Mouse (Mus musculus): Measurements from ENCODE around the gene Usp50. TPM values are rescaled to one million over a fixed set of nuclear protein-coding genes. Genes with fewer than 3 reads are reported as not detected.

The Usp50 gene
- total RNA-seq, 2 experiments from 2014 or later, result 0.12 to 0.54 TPM

GRCm38 (mm10) chr2:126668621-126669252, 114.5 kb downstream of the Usp50 start:
- ATAC-seq (replicated peaks; ENCODE audit: poor library complexity), result no peak

- no peak for ATAC-seq (replicated peaks; ENCODE audit: poor library complexity)
Observed at GRCm38 (mm10) chr2:126665984-126666383, 117.3 kb downstream of the Usp50 start.

GRCm38 (mm10) chr2:126663481-126663880, 119.8 kb downstream of the Usp50 start:
- ATAC-seq (replicated peaks; ENCODE audit: poor library complexity), result peak; percentile 88

Other genes starting within 250 kb of the Usp50 start
- gene Slc27a2, start 231.1 kb downstream of the Usp50 start, total RNA-seq (2015), result 0.10 TPM in 1 of 2 replicates, not detected in the other
- 0.04 and 0.54 TPM in 2 replicates for gene Slc27a2, start 231.1 kb downstream of the Usp50 start, total RNA-seq (2017)
- gene Hdc, start 164.2 kb downstream of the Usp50 start, total RNA-seq (2015), result 51.3 and 54.1 TPM in 2 replicates
- 90.2 and 102 TPM in 2 replicates for gene Hdc, start 164.2 kb downstream of the Usp50 start, total RNA-seq (2017)
- 47.8 and 57.2 TPM in 2 replicates for gene Gabpb1, start 107.1 kb downstream of the Usp50 start, total RNA-seq (2015)
- gene Gabpb1, start 107.1 kb downstream of the Usp50 start, total RNA-seq (2017), result 26.8 and 40.8 TPM in 2 replicates
- gene Usp8, start 76.1 kb downstream of the Usp50 start, total RNA-seq (2015), result 48.5 and 52.0 TPM in 2 replicates
- gene Usp8, start 76.1 kb downstream of the Usp50 start, total RNA-seq (2017), result 52.0 and 62.6 TPM in 2 replicates
- 85.5 and 90.1 TPM in 2 replicates for gene Trpm7, start 92.8 kb upstream of the Usp50 start, total RNA-seq (2015)
- gene Trpm7, start 92.8 kb upstream of the Usp50 start, total RNA-seq (2017), result 92.7 and 118 TPM in 2 replicates
- gene Sppl2a, start 149.8 kb upstream of the Usp50 start, total RNA-seq (2015), result 42.2 and 42.6 TPM in 2 replicates
- 28.8 and 32.8 TPM in 2 replicates for gene Sppl2a, start 149.8 kb upstream of the Usp50 start, total RNA-seq (2017)
- 8.3 and 10.6 TPM in 2 replicates for gene Ap4e1, start 225.2 kb upstream of the Usp50 start, total RNA-seq (2015)
- gene Ap4e1, start 225.2 kb upstream of the Usp50 start, total RNA-seq (2017), result 17.1 and 20.6 TPM in 2 replicates

Measured in megakaryocyte progenitor cell, adult 5-6 weeks (primary cell).